15 mouse cellular contexts compared by ENCODE assay signal in genomic region chr13:113706183-113706582, GRCm38 (mm10). TPM values are rescaled to one million over a fixed set of nuclear protein-coding genes. Genes with fewer than 3 reads are reported as not detected.
DNase-seq lines count a peak whose midpoint lies in the region; ATAC-seq lines count a peak whose summit lies in the region.
"Had no signal": no experiment of that assay in that cellular context is flagged by ENCODE, and none has a peak within 500 bp of the region (broad histone marks: within the 10 kb centered on the region; RNA-seq: fewer than 3 reads in every experiment).

No protein-coding gene starts in this region.

- H3K9ac ChIP-seq in limb, embryonic 11.5 days (ENCODE audit: low read length), result no peak overlapping the region
- H3K9ac ChIP-seq in limb, embryonic 13.5 days, result no peak overlapping the region
- no peak overlapping the region for H3K9ac ChIP-seq in neural tube, embryonic 13.5 days
- H3K9ac ChIP-seq: hindbrain, embryonic 15.5 days; limb, embryonic 12.5 days; stomach, embryonic 15.5 days had no signal

- 24% methylated on average over 4 of the region's 4 CpGs for WGBS in limb, embryonic 11.5 days
- 34% methylated on average over 4 of the region's 4 CpGs for WGBS in limb, embryonic 10.5 days
- WGBS in limb, embryonic 13.5 days, result 40% methylated on average over 4 of the region's 4 CpGs
- WGBS in neural tube, embryonic 13.5 days, result 7% methylated on average over 4 of the region's 4 CpGs

- H3K4me1 ChIP-seq in limb, embryonic 11.5 days (ENCODE audit: control insufficient read depth, insufficient read depth, low read length), result 0 out of 2 replicates have a peak, but pooled peaks cover 3% of the 10 kb centered on the region
- peaks cover 24% of the 10 kb centered on the region for H3K4me1 ChIP-seq in limb, embryonic 10.5 days
- H3K4me1 ChIP-seq in limb, embryonic 13.5 days, result no peaks in the 10 kb centered on the region
- H3K4me1 ChIP-seq in neural tube, embryonic 13.5 days (replicated peaks), result peaks cover 17% of the 10 kb centered on the region; the same call in 1 of the 2 replicates
- H3K4me1 ChIP-seq: stomach, embryonic 15.5 days had no signal

- ATAC-seq in limb, embryonic 11.5 days (ENCODE audit: insufficient number of reproducible peaks, low FRiP score, low TSS enrichment, low read depth), result no peak
- peak; percentile 36; the same call in 1 of the 2 replicates for ATAC-seq in limb, embryonic 13.5 days (ENCODE audit: low FRiP score, low read depth)
- 0 out of 2 replicates have a peak, but pooled peaks have one; percentile 37 for ATAC-seq in neural tube, embryonic 13.5 days (ENCODE audit: low read depth)

- no peaks in the 10 kb centered on the region for H3K36me3 ChIP-seq in limb, embryonic 11.5 days (ENCODE audit: control insufficient read depth, insufficient read depth, low read length)
- H3K36me3 ChIP-seq in limb, embryonic 10.5 days, result no peaks in the 10 kb centered on the region
- H3K36me3 ChIP-seq in limb, embryonic 13.5 days, result no peaks in the 10 kb centered on the region
- H3K36me3 ChIP-seq in neural tube, embryonic 13.5 days, result no peaks in the 10 kb centered on the region
- H3K36me3 ChIP-seq: hindbrain, embryonic 15.5 days; limb, embryonic 12.5 days; stomach, embryonic 15.5 days had no signal

- no peaks in the 10 kb centered on the region for H3K9me3 ChIP-seq in limb, embryonic 11.5 days (ENCODE audit: control insufficient read depth, low read length)
- no peaks in the 10 kb centered on the region; the same call in 1 of the 2 replicates for H3K9me3 ChIP-seq in limb, embryonic 10.5 days (replicated peaks)
- no peaks in the 10 kb centered on the region for H3K9me3 ChIP-seq in limb, embryonic 13.5 days
- H3K9me3 ChIP-seq in neural tube, embryonic 13.5 days, result no peaks in the 10 kb centered on the region
- H3K9me3 ChIP-seq: hindbrain, embryonic 15.5 days; stomach, embryonic 15.5 days had no signal

- H3K4me3 ChIP-seq in limb, embryonic 11.5 days (ENCODE audit: low read depth, low read length), result no peak overlapping the region
- H3K4me3 ChIP-seq in limb, embryonic 10.5 days, result no peak overlapping the region
- H3K4me3 ChIP-seq in limb, embryonic 13.5 days, result no peak overlapping the region
- H3K4me3 ChIP-seq in neural tube, embryonic 13.5 days, result no peak overlapping the region
- H3K4me3 ChIP-seq: heart, adult 2 months; hindbrain, embryonic 15.5 days; limb, embryonic 12.5 days; stomach, embryonic 15.5 days had no signal

- peak; percentile 30 for DNase-seq in limb, embryonic 11.5 days (ENCODE audit: low spot score)
- DNase-seq in limb, embryonic 10.5 days (ENCODE audit: low spot score), result no peak
- DNase-seq in embryo, embryonic 11.5 days (ENCODE audit: low read depth, low spot score), result peak; percentile 20
- DNase-seq in heart, adult 18-20 months, result no peak
- no peak for DNase-seq in cerebellum, adult 8-10 months
- no peak for DNase-seq in thymus, postnatal 10 days (ENCODE audit: low spot score in 2 of 2)
- DNase-seq: heart, adult 2 months; right cerebral cortex, postnatal 14 days had no signal

- H3K27ac ChIP-seq in limb, embryonic 11.5 days (replicated peaks; ENCODE audit: low read depth, low read length), result no peak overlapping the region
- no peak overlapping the region for H3K27ac ChIP-seq in limb, embryonic 10.5 days
- H3K27ac ChIP-seq in limb, embryonic 13.5 days, result no peak overlapping the region
- no peak overlapping the region for H3K27ac ChIP-seq in neural tube, embryonic 13.5 days (replicated peaks)
- H3K27ac ChIP-seq: heart, adult 2 months; hindbrain, embryonic 15.5 days; limb, embryonic 12.5 days; stomach, embryonic 15.5 days had no signal

- no peaks in the 10 kb centered on the region for H3K27me3 ChIP-seq in limb, embryonic 11.5 days (ENCODE audit: control insufficient read depth, insufficient read depth, low read length)
- H3K27me3 ChIP-seq in limb, embryonic 10.5 days (ENCODE audit: low read depth, poor library complexity, severe bottlenecking), result no peaks in the 10 kb centered on the region
- no peaks in the 10 kb centered on the region for H3K27me3 ChIP-seq in limb, embryonic 13.5 days
- no peaks in the 10 kb centered on the region for H3K27me3 ChIP-seq in neural tube, embryonic 13.5 days
- H3K27me3 ChIP-seq: CH12.LX; hindbrain, embryonic 15.5 days; limb, embryonic 12.5 days; stomach, embryonic 15.5 days had no signal

- H3K4me2 ChIP-seq in limb, embryonic 11.5 days (ENCODE audit: low read depth, severe bottlenecking), result no peak overlapping the region
- H3K4me2 ChIP-seq in limb, embryonic 13.5 days (replicated peaks), result no peak overlapping the region
- no peak overlapping the region for H3K4me2 ChIP-seq in neural tube, embryonic 13.5 days
- H3K4me2 ChIP-seq: hindbrain, embryonic 15.5 days; limb, embryonic 12.5 days; stomach, embryonic 15.5 days had no signal

RNA-seq across cellular contexts. Expression of gene Hspb3, which starts 42.7 kb away (rescaled TPM):
- polyA plus RNA-seq in limb, embryonic 11.5 days (2014; fragmentation: Nextera tagmentation; extraction: Ambion mirVana), result 0.26 and 0.27 TPM in 2 replicates
- not detected in 2 replicates for polyA plus RNA-seq in limb, embryonic 10.5 days (2016; fragmentation: Nextera tagmentation; extraction: Ambion mirVana)
- polyA plus RNA-seq in limb, embryonic 13.5 days (2015; fragmentation: Nextera tagmentation; extraction: Ambion mirVana), result 10.9 TPM in 2 replicates
- polyA plus RNA-seq in neural tube, embryonic 13.5 days (2015; fragmentation: Nextera tagmentation; extraction: Ambion mirVana), result 1.0 and 2.7 TPM in 2 replicates
- 10 to 100 TPM; 14.3 to 19.7 TPM for total RNA-seq in heart, adult 18-20 months (2021)
- total RNA-seq: CH12.LX had no signal
- polyA plus RNA-seq: large intestine, adult 2 months had no signal

Comparison
In these comparisons a context has a peak if more than half of its experiments do, and no peak if none do; other contexts are left out.
1. DNase-seq: peak in limb, embryonic 11.5 days (single experiment) and embryo, embryonic 11.5 days (single experiment); none in limb, embryonic 10.5 days (single experiment), heart, adult 18-20 months (0 of 2), cerebellum, adult 8-10 months (single experiment) and thymus, postnatal 10 days (0 of 2).